Mouse (Mus musculus) C2C12 (cell line): ENCODE measurements around the gene Ror2. TPM values are rescaled to one million over a fixed set of nuclear protein-coding genes. Genes with fewer than 3 reads are reported as not detected.

ENCODE experiments used
- H3K27me3 ChIP-seq: one replicate; pipeline ENCODE4 v1.6.1; 2011; ENCODE audit not compliant: control insufficient read depth, insufficient read depth, insufficient read length
- H3K36me3 ChIP-seq: one replicate; pipeline ENCODE4 v1.6.1; 2011; ENCODE audit not compliant: control insufficient read depth, insufficient read depth
- H3K4me3 ChIP-seq: one replicate; pipeline ENCODE4 v1.5.1; 2011; ENCODE audit warnings: mild to moderate bottlenecking, control low read depth; ENCODE audit not compliant: poor library complexity, insufficient read depth, severe bottlenecking
- H3K79me2 ChIP-seq: one replicate; pipeline ENCODE4 v1.6.1; 2011; ENCODE audit not compliant: control insufficient read depth, insufficient read depth
- H3K79me3 ChIP-seq: one replicate; pipeline ENCODE4 v1.6.1; 2011; ENCODE audit warnings: low read depth, control low read depth
- H3ac ChIP-seq: one replicate; pipeline ENCODE3; 2011; ENCODE audit warnings: low read depth; ENCODE audit not compliant: control insufficient read depth, insufficient read length
- CEBPB ChIP-seq: IDR thresholded peaks from one replicate; pipeline ENCODE4 v1.6.1; 2011; ENCODE audit warnings: low read depth, mild to moderate bottlenecking, control low read depth, moderate library complexity
- CTCF ChIP-seq: IDR thresholded peaks from one replicate; pipeline ENCODE4 v1.5.1; 2011; ENCODE audit not compliant: control insufficient read depth, insufficient read depth, insufficient read length
- FOSL1 ChIP-seq: IDR thresholded peaks from one replicate; pipeline ENCODE4 v1.8.0; 2011; ENCODE audit warnings: mild to moderate bottlenecking, low read length; ENCODE audit not compliant: poor library complexity, insufficient read depth, severe bottlenecking
- MAX ChIP-seq: IDR thresholded peaks from one replicate; pipeline ENCODE4 v1.6.1; 2011; ENCODE audit warnings: mild to moderate bottlenecking, control low read depth
- MYOD1 ChIP-seq: IDR thresholded peaks from one replicate; pipeline ENCODE4 v1.6.1; 2011; ENCODE audit warnings: low read depth; ENCODE audit not compliant: control insufficient read depth, insufficient read length
- MYOG ChIP-seq: IDR thresholded peaks from one replicate; pipeline ENCODE4 v1.6.1; 2011; ENCODE audit not compliant: control insufficient read depth, insufficient read length; ENCODE audit errors: extremely low read depth
- USF1 ChIP-seq: IDR thresholded peaks from one replicate; pipeline ENCODE4 v1.6.1; 2011; ENCODE audit warnings: low read depth, mild to moderate bottlenecking, control low read depth, moderate library complexity
- polyA plus RNA-seq: library from polyadenylated mRNA; unstranded; fragments of >200 nt; fragmentation: generic; extraction: Trizol; gene quantifications from one replicate; pipeline ENCODE4 v1.2.1, GENCODE M21; 2012; ENCODE audit warnings: missing spikeins

The Ror2 gene
- polyA plus RNA-seq, 1 experiment: 0.13 TPM

GRCm38 (mm10) chr13:53306836-53307235 lies 20.9 kb upstream of the Ror2 start:
- Histone ChIP-seq H3K79me3 (no peaks in the 10 kb centered on the region), H3ac (no peak overlapping the region), H3K4me3 (no peak overlapping the region), H3K79me2 (no peaks in the 10 kb centered on the region), H3K27me3 (peaks cover 9% of the 10 kb centered on the region), H3K36me3 (no peaks in the 10 kb centered on the region)
- TF ChIP-seq MAX (no peak), MYOD1 (no peak), CTCF (no peak), MYOG (no peak), CEBPB (no peak), FOSL1 (no peak), USF1 (no peak)

- no peak for TF ChIP-seq CTCF
- no peak for TF ChIP-seq FOSL1
- TF ChIP-seq MAX: no peak
- TF ChIP-seq CEBPB: no peak
- Histone ChIP-seq H3K4me3 (no peak overlapping the region), H3K27me3 (peaks cover 7% of the 10 kb centered on the region), H3K79me3 (no peaks in the 10 kb centered on the region), H3K36me3 (no peaks in the 10 kb centered on the region), H3ac (no peak overlapping the region), H3K79me2 (no peaks in the 10 kb centered on the region)
Measured at GRCm38 (mm10) chr13:53305256-53305655, 19.3 kb upstream of the Ror2 start.

- Histone ChIP-seq H3K79me3 (no peaks in the 10 kb centered on the region), H3K4me3 (no peak overlapping the region), H3ac (no peak overlapping the region), H3K36me3 (no peaks in the 10 kb centered on the region), H3K79me2 (no peaks in the 10 kb centered on the region), H3K27me3 (peaks cover 10% of the 10 kb centered on the region)
- no peak for TF ChIP-seq FOSL1
- no peak for TF ChIP-seq MAX
- no peak for TF ChIP-seq MYOD1
- TF ChIP-seq USF1: no peak
- no peak for TF ChIP-seq CTCF
- TF ChIP-seq CEBPB: no peak
- no peak for TF ChIP-seq MYOG
Measured at GRCm38 (mm10) chr13:53302688-53303087, 16.8 kb upstream of the Ror2 start.

- H3K27me3 ChIP-seq: peaks cover 27% of the 10 kb centered on the region
Measured at GRCm38 (mm10) chr13:53293065-53293464, 7.1 kb upstream of the Ror2 start.

GRCm38 (mm10) chr13:53292244-53292643 lies 6.3 kb upstream of the Ror2 start:
- Histone ChIP-seq H3ac (no peak overlapping the region), H3K4me3 (no peak overlapping the region), H3K36me3 (no peaks in the 10 kb centered on the region), H3K27me3 (peaks cover 22% of the 10 kb centered on the region), H3K79me2 (no peaks in the 10 kb centered on the region), H3K79me3 (no peaks in the 10 kb centered on the region)
- no peak for TF ChIP-seq MYOD1
- no peak for TF ChIP-seq CTCF
- TF ChIP-seq CEBPB: no peak
- TF ChIP-seq MAX: no peak
- TF ChIP-seq MYOG: no peak
- TF ChIP-seq FOSL1: no peak
- no peak for TF ChIP-seq USF1

More at GRCm38 (mm10) chr13:53293065-53293464, 7.1 kb upstream of the Ror2 start:
- no peaks in the 10 kb centered on the region for H3K36me3 ChIP-seq
- no peaks in the 10 kb centered on the region for H3K79me3 ChIP-seq
- no peaks in the 10 kb centered on the region for H3K79me2 ChIP-seq
- no peak overlapping the region for H3ac ChIP-seq
- H3K4me3 ChIP-seq: no peak overlapping the region
- no peak for TF ChIP-seq MYOD1
- no peak for TF ChIP-seq MAX
- no peak for TF ChIP-seq CEBPB
- no peak for TF ChIP-seq FOSL1
- TF ChIP-seq CTCF: no peak
- no peak for TF ChIP-seq USF1
- TF ChIP-seq MYOG: no peak

GRCm38 (mm10) chr13:53285261-53285755 lies 616 bp downstream of the Ror2 start:
- TF ChIP-seq FOSL1 (no peak), USF1 (no peak), CEBPB (no peak)
- Histone ChIP-seq H3K4me3 (no peak overlapping the region), H3K36me3 (no peaks in the 10 kb centered on the region), H3K27me3 (peaks cover 19% of the 10 kb centered on the region), H3K79me3 (no peaks in the 10 kb centered on the region), H3ac (no peak overlapping the region), H3K79me2 (no peaks in the 10 kb centered on the region)
